Mouse (Mus musculus) liver (tissue): ENCODE data around the gene Rps6kc1.

Experiments
- DNase-seq: peaks from one replicate; pipeline ENCODE4 v3.0.0-alpha.2; 2020; ENCODE audit warnings: mixed read lengths

The Rps6kc1 gene

DNA sequence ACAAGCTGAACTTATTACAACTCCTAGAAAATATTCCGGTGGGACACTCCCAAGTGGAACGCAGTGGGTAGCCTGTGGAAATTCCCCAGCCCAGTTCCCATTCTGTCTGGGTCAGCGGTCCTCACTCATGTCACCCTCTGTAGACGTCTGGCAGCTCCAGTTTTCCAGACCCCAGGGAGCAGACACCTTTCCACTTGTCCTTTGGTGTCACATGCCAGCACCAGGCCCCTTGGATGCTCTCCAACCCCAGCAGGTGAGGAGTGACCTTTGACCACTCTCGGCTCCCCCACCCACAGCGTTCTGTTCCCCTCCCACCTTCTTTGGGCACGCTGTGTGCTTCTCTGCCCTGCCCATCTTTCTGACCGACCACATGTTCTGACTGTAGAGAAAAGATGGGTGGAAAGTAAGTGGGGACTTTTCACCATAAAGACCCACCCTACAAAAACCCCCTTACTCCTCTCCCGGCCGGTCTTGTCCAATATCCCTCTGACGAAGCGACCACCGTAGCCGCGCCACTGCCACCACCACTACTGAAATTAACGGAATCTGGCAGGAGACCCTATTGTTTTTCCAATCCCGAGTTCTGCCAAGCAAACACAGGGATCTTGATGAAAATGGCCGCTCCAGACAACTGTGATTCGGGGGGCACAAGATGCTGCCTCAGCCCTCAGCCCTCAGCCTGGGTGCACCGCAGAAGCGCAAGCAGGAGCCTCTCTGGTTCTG lies 246.6 kb downstream of the Rps6kc1 start:
- no peak for DNase-seq

DNA sequence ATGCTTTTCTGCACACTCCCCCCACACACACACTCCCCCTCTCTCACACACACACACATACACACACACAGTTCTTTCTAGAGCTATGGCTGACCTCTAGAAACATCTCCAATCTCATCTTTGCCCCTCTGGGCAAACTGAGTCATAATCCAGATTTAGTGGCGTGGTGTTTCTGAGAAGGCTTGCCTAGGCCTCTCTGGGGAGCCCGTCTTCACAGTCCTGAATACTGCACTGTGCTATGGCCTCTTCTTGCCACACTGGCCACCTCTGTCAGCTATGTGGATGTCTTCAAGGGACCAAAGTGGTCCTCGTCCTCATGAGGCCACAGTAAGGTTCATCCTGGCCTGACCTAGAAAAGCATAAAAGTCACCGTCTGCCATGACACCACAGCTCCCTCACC lies 247.6 kb downstream of the Rps6kc1 start:
- DNase-seq: no peak

DNA sequence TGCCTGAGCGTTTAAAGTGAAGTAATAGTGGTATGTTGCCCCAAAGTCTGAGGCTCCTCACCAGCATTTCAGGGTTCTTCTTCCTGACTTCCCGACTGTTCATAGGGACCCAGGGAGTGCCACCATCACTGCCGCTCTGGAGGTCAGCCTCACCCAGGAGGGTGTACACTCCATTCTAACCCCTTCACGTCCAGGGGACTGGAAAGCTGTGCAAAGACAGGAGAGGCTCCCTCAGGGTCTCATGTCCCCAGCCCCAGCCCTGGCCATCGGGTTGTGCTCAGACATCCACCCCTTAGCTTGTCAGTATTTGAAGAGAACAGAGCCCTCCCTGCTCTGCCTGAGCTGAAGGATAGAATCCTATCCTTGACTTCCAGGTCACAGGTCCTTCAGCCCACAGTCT lies 248.8 kb downstream of the Rps6kc1 start:
- no peak for DNase-seq

DNA sequence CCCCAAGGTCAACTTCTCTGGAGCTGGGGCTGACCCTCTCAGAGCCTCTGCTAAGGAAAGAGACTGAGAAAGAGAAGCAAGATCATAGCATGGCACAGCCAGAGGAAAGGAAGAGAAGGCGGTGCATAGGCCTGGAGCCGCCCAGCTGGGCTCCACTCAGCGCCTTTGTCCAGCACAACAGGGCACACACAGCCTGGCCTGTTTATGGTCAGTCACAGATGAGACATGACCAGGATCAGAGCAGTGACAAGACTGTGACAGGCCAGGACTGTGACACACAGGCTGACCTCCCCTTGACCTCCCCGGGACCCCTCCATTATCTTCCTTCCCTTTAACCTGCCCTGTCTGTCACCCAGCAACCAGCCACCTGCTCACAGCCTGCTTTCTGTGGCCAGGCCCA lies 249.8 kb downstream of the Rps6kc1 start:
- DNase-seq: no peak

- DNase-seq: no peak
These were observed 250.3 kb downstream of the Rps6kc1 start for GRCm38 (mm10) chr1:190661249-190661648.

- DNase-seq: no peak
These were observed 251.7 kb downstream of the Rps6kc1 start for GRCm38 (mm10) chr1:190659722-190660502.

DNA sequence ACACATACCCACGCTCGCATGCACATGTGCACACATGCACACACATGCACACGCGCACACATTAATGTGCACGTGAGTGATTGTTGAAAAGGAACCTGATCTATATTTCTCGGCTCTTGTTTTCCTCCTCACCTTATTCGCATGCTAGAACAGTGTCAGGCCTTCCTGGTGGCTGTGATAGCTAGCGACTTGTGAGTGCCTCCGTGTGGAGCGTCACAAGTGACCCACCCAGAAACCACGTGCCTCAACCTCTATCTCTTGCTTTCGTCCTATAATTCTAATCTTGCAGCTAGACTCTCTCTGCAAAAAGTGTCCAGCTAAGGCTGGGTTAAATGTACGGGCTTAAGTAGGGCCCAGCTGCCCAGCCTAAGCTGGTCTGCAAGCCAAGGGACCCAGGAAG lies 253.3 kb downstream of the Rps6kc1 start:
- DNase-seq: no peak

DNA sequence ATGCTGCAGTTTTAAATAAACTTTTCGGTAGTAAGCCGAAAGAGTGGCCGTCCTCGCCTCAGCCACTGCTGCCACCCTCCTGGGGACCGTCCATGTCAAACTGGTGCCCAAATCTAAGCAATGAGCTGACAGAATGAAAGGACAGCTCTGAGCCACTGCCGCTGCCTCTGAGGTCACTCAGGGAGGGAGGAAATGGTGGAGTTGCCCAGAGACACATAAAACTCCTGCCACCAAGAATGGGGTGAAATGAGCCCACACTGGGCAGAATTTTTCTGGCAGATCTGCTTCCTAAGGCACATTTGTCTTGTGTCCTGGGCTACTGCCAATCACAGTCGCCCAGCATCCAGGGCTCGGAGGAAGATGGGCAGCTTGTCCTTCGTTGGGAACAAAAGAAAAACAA lies 255.5 kb downstream of the Rps6kc1 start:
- DNase-seq: no peak

GRCm38 (mm10) chr1:190655651-190656050 lies 255.9 kb downstream of the Rps6kc1 start:
- DNase-seq: no peak

DNA sequence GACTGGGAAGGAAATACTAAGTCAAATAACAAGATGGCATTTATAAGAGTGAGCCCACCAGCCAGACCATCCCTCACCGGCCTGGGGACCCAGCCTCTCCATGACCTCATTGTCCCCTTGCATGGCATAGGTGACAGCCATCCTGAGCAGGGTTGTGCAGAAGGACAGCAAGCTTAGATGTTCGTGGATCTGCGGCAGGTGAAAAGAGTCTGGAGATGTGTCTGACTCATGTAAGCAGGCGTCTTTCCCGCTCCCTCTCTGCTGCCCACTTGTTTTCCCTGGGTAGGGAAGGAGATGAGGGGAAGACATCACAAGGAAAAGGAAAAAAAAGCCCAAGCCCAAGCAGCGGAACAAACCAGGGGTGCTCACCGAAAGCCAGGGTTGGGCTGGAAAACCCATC lies 256.5 kb downstream of the Rps6kc1 start:
- DNase-seq: no peak

DNA sequence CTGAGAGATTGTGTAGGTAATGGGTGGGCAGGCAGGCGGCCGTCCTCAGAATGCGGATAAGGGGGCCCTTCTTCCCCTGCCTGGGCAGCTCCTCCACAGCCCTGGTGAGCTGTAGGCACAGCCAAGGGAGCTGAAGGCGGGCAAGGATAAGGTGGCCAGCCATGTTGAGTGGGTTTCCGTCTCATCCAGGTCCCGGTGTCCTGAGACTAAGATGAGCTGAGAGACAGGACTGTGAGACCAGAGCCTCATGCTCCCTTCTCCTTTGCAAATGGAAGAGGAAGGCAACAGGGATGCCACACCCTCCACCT lies 256.9 kb downstream of the Rps6kc1 start:
- no peak for DNase-seq

DNA sequence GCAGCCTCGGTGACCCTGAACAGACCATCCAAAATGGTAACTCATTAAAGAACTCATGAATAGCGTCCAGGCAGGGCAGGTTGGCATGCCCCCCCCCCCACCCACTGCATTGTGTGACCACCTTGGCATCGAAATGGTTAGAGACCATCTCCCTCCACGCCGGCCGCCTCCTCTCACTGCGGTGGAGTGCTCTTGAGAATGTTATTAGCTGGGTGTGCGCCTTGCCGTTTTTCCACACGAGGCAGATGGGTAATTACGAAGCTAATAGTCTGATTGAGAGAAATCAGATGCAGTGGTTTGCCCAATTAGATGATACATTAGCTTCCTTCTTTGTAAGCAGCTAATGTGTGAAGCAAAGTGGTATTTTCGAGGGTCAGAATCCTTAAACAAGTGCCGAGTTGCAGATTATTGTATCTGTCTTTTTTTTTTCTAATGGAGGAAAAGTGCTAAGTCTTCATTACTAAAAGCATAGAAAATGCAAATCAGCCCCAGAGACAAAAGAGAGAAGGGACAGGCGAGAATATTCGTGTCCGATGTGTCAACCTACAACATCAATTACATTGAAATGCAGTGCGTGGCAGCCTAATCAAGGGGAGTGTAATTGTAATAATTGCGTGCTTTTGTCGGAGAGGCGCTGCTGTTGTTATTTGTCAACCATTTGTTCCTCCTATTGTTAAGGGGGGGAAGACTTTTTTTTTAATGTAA lies 257.4 kb downstream of the Rps6kc1 start:
- DNase-seq: no peak

- no peak for DNase-seq
These were observed 258.5 kb downstream of the Rps6kc1 start for GRCm38 (mm10) chr1:190653081-190653480.
